Mouse (Mus musculus): ENCODE measurements around the gene Sclt1. TPM values are rescaled to one million over a fixed set of nuclear protein-coding genes. Genes with fewer than 3 reads are reported as not detected.

The Sclt1 gene
- polyA plus RNA-seq, 1 experiment from 2014 or later, result 19.5 TPM

GRCm38 (mm10) chr3:41686396-41686795 is 55.9 kb downstream of the Sclt1 start:
- WGBS, result 90% methylated on average over 2 of the region's 2 CpGs
- H3K9ac ChIP-seq (replicated peaks; ENCODE audit: low read length), result no peak overlapping the region
- no peaks in the 10 kb centered on the region for H3K27me3 ChIP-seq (ENCODE audit: control insufficient read depth, insufficient read depth, low read length)
- H3K4me3 ChIP-seq (replicated peaks; ENCODE audit: low read depth, low read length), result no peak overlapping the region
- H3K36me3 ChIP-seq (ENCODE audit: control insufficient read depth, insufficient read depth, low read length), result no peaks in the 10 kb centered on the region; the same call in 1 of the 2 replicates
- H3K9me3 ChIP-seq (ENCODE audit: control insufficient read depth, low read length), result no peaks in the 10 kb centered on the region
- DNase-seq (no peak), ATAC-seq (ENCODE audit: low FRiP score, low TSS enrichment) (no peak)
- H3K4me1 ChIP-seq (ENCODE audit: control insufficient read depth, insufficient read depth, low read length), result no peaks in the 10 kb centered on the region
- H3K4me2 ChIP-seq (ENCODE audit: low read length), result no peak overlapping the region
- no peak overlapping the region for H3K27ac ChIP-seq (replicated peaks; ENCODE audit: low read depth, low read length)

GRCm38 (mm10) chr3:41682084-41682483 is 60.2 kb downstream of the Sclt1 start:
- Histone ChIP-seq H3K36me3 (ENCODE audit: control insufficient read depth, insufficient read depth, low read length) (peaks cover 6% of the 10 kb centered on the region; the same call in 1 of the 2 replicates), H3K27me3 (ENCODE audit: control insufficient read depth, insufficient read depth, low read length) (no peaks in the 10 kb centered on the region), H3K9ac (replicated peaks; ENCODE audit: low read length) (no peak overlapping the region), H3K4me3 (replicated peaks; ENCODE audit: low read depth, low read length) (no peak overlapping the region), H3K4me1 (ENCODE audit: control insufficient read depth, insufficient read depth, low read length) (no peaks in the 10 kb centered on the region), H3K9me3 (ENCODE audit: control insufficient read depth, low read length) (no peaks in the 10 kb centered on the region), H3K27ac (replicated peaks; ENCODE audit: low read depth, low read length) (no peak overlapping the region), H3K4me2 (ENCODE audit: low read length) (no peak overlapping the region)
- 95% methylated on average over 4 of the region's 4 CpGs for WGBS
- ATAC-seq (ENCODE audit: low FRiP score, low TSS enrichment), result no peak
- no peak for DNase-seq

GRCm38 (mm10) chr3:41676648-41677047 is 65.7 kb downstream of the Sclt1 start:
- H3K27me3 ChIP-seq (ENCODE audit: control insufficient read depth, insufficient read depth, low read length), result no peaks in the 10 kb centered on the region
- peaks cover 19% of the 10 kb centered on the region for H3K36me3 ChIP-seq (ENCODE audit: control insufficient read depth, insufficient read depth, low read length)
- no peak overlapping the region for H3K9ac ChIP-seq (replicated peaks; ENCODE audit: low read length)
- no peaks in the 10 kb centered on the region for H3K4me1 ChIP-seq (ENCODE audit: control insufficient read depth, insufficient read depth, low read length)
- no peak overlapping the region for H3K4me2 ChIP-seq (ENCODE audit: low read length)
- no peak for DNase-seq
- H3K4me3 ChIP-seq (replicated peaks; ENCODE audit: low read depth, low read length), result no peak overlapping the region
- no peaks in the 10 kb centered on the region for H3K9me3 ChIP-seq (ENCODE audit: control insufficient read depth, low read length)
- no peak for ATAC-seq (ENCODE audit: low FRiP score, low TSS enrichment)
- no peak overlapping the region for H3K27ac ChIP-seq (replicated peaks; ENCODE audit: low read depth, low read length)
- WGBS, result 95% methylated on average over 2 of the region's 2 CpGs

GRCm38 (mm10) chr3:41674778-41675177 is 67.5 kb downstream of the Sclt1 start:
- no peak for DNase-seq

GRCm38 (mm10) chr3:41655642-41656041 is 86.7 kb downstream of the Sclt1 start:
- Histone ChIP-seq H3K27ac (replicated peaks; ENCODE audit: low read depth, low read length) (no peak overlapping the region), H3K4me2 (ENCODE audit: low read length) (no peak overlapping the region), H3K9ac (replicated peaks; ENCODE audit: low read length) (no peak overlapping the region), H3K9me3 (ENCODE audit: control insufficient read depth, low read length) (no peaks in the 10 kb centered on the region), H3K4me1 (ENCODE audit: control insufficient read depth, insufficient read depth, low read length) (no peaks in the 10 kb centered on the region), H3K4me3 (replicated peaks; ENCODE audit: low read depth, low read length) (no peak overlapping the region), H3K27me3 (ENCODE audit: control insufficient read depth, insufficient read depth, low read length) (no peaks in the 10 kb centered on the region), H3K36me3 (ENCODE audit: control insufficient read depth, insufficient read depth, low read length) (peaks cover 18% of the 10 kb centered on the region)
- ATAC-seq (ENCODE audit: low FRiP score, low TSS enrichment), result no peak
- WGBS, result 95% methylated on average over 1 of the region's 1 CpGs
- no peak for DNase-seq

More at GRCm38 (mm10) chr3:41674778-41675177, 67.5 kb downstream of the Sclt1 start:
- Histone ChIP-seq H3K27me3 (ENCODE audit: control insufficient read depth, insufficient read depth, low read length) (no peaks in the 10 kb centered on the region), H3K9me3 (ENCODE audit: control insufficient read depth, low read length) (no peaks in the 10 kb centered on the region), H3K4me2 (ENCODE audit: low read length) (no peak overlapping the region), H3K4me1 (ENCODE audit: control insufficient read depth, insufficient read depth, low read length) (no peaks in the 10 kb centered on the region), H3K36me3 (ENCODE audit: control insufficient read depth, insufficient read depth, low read length) (peaks cover 19% of the 10 kb centered on the region), H3K9ac (replicated peaks; ENCODE audit: low read length) (no peak overlapping the region), H3K27ac (replicated peaks; ENCODE audit: low read depth, low read length) (no peak overlapping the region), H3K4me3 (replicated peaks; ENCODE audit: low read depth, low read length) (no peak overlapping the region)
- ATAC-seq (ENCODE audit: low FRiP score, low TSS enrichment), result no peak

GRCm38 (mm10) chr3:41620971-41621370 is 121.3 kb downstream of the Sclt1 start:
- H3K36me3 ChIP-seq (ENCODE audit: control insufficient read depth, insufficient read depth, low read length), result no peaks in the 10 kb centered on the region
- no peak overlapping the region for H3K9ac ChIP-seq (replicated peaks; ENCODE audit: low read length)
- H3K9me3 ChIP-seq (ENCODE audit: control insufficient read depth, low read length), result no peaks in the 10 kb centered on the region
- H3K4me2 ChIP-seq (ENCODE audit: low read length), result no peak overlapping the region
- no peak for ATAC-seq (ENCODE audit: low FRiP score, low TSS enrichment)
- WGBS, result 88% methylated on average over 7 of the region's 7 CpGs
- no peaks in the 10 kb centered on the region for H3K27me3 ChIP-seq (ENCODE audit: control insufficient read depth, insufficient read depth, low read length)
- DNase-seq, result no peak
- H3K4me1 ChIP-seq (ENCODE audit: control insufficient read depth, insufficient read depth, low read length), result no peaks in the 10 kb centered on the region
- H3K4me3 ChIP-seq (replicated peaks; ENCODE audit: low read depth, low read length), result no peak overlapping the region
- no peak overlapping the region for H3K27ac ChIP-seq (replicated peaks; ENCODE audit: low read depth, low read length)

GRCm38 (mm10) chr3:41618488-41618887 is 123.8 kb downstream of the Sclt1 start:
- 88% methylated on average over 3 of the region's 3 CpGs for WGBS
- H3K4me1 ChIP-seq (ENCODE audit: control insufficient read depth, insufficient read depth, low read length), result no peaks in the 10 kb centered on the region
- DNase-seq (no peak), ATAC-seq (ENCODE audit: low FRiP score, low TSS enrichment) (no peak)
- H3K9ac ChIP-seq (replicated peaks; ENCODE audit: low read length), result no peak overlapping the region
- no peak overlapping the region for H3K4me3 ChIP-seq (replicated peaks; ENCODE audit: low read depth, low read length)
- peaks cover 14% of the 10 kb centered on the region for H3K36me3 ChIP-seq (ENCODE audit: control insufficient read depth, insufficient read depth, low read length)
- H3K4me2 ChIP-seq (ENCODE audit: low read length), result no peak overlapping the region
- H3K27ac ChIP-seq (replicated peaks; ENCODE audit: low read depth, low read length), result no peak overlapping the region
- no peaks in the 10 kb centered on the region for H3K27me3 ChIP-seq (ENCODE audit: control insufficient read depth, insufficient read depth, low read length)
- H3K9me3 ChIP-seq (ENCODE audit: control insufficient read depth, low read length), result no peaks in the 10 kb centered on the region

GRCm38 (mm10) chr3:41618036-41618435 is 124.3 kb downstream of the Sclt1 start:
- Histone ChIP-seq H3K9ac (replicated peaks; ENCODE audit: low read length) (no peak overlapping the region), H3K4me1 (ENCODE audit: control insufficient read depth, insufficient read depth, low read length) (no peaks in the 10 kb centered on the region), H3K4me2 (ENCODE audit: low read length) (no peak overlapping the region), H3K9me3 (ENCODE audit: control insufficient read depth, low read length) (no peaks in the 10 kb centered on the region), H3K27ac (replicated peaks; ENCODE audit: low read depth, low read length) (no peak overlapping the region), H3K36me3 (ENCODE audit: control insufficient read depth, insufficient read depth, low read length) (peaks cover 19% of the 10 kb centered on the region), H3K4me3 (replicated peaks; ENCODE audit: low read depth, low read length) (no peak overlapping the region), H3K27me3 (ENCODE audit: control insufficient read depth, insufficient read depth, low read length) (no peaks in the 10 kb centered on the region)
- no peak for DNase-seq
- no peak for ATAC-seq (ENCODE audit: low FRiP score, low TSS enrichment)
- WGBS, result 69% methylated on average over 3 of the region's 3 CpGs

- no peak for DNase-seq
- H3K4me1 ChIP-seq (ENCODE audit: control insufficient read depth, insufficient read depth, low read length), result no peaks in the 10 kb centered on the region
- peaks cover 36% of the 10 kb centered on the region for H3K36me3 ChIP-seq (ENCODE audit: control insufficient read depth, insufficient read depth, low read length)
- no peak overlapping the region for H3K9ac ChIP-seq (replicated peaks; ENCODE audit: low read length)
- no peak overlapping the region for H3K4me2 ChIP-seq (ENCODE audit: low read length)
- H3K4me3 ChIP-seq (replicated peaks; ENCODE audit: low read depth, low read length), result no peak overlapping the region
- no peak overlapping the region for H3K27ac ChIP-seq (replicated peaks; ENCODE audit: low read depth, low read length)
- no peaks in the 10 kb centered on the region for H3K9me3 ChIP-seq (ENCODE audit: control insufficient read depth, low read length)
- 94% methylated on average over 5 of the region's 5 CpGs for WGBS
- no peak for ATAC-seq (ENCODE audit: low FRiP score, low TSS enrichment)
- H3K27me3 ChIP-seq (ENCODE audit: control insufficient read depth, insufficient read depth, low read length), result no peaks in the 10 kb centered on the region
Observed at GRCm38 (mm10) chr3:41614230-41614985, 127.9 kb downstream of the Sclt1 start.
